Mouse (Mus musculus): ENCODE results near the gene Capsl.

Capsl gene

DNA sequence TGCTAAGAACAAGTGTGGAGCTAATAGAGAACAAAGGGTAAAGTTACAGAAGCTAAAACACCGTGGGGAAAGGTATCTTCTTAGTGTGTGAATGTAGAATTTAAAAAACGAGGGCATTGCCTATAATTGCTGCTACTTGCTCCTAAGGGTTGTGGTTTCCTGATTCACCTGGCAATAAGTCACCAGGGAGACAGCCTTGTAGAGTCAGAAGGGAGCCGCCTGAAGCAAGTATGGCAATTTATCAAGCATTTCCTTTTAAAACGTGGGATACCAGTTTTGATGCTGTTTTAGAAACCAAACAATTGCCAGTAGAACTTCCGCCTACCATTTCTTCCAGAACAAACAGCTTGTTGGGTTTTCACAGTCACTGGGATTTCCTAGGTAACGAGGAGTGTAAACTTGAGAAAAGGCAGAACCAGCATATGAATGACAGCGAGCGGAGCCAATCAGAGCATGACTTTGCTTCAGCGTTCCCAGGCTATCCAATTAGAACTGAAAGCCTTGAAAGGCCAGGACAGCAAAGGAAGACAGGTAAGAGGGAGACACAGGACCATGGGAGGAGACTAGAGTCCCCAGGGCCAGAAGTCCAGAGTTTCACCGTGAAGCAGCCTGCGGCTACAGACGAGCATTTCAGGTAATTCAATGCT is at the start of gene Capsl:
TSS of gene Capsl (plus strand) at position 495 of the 647 bp plus-strand sequence.
- DNase-seq (ENCODE audit: low read depth): peak; percentile 85

DNA sequence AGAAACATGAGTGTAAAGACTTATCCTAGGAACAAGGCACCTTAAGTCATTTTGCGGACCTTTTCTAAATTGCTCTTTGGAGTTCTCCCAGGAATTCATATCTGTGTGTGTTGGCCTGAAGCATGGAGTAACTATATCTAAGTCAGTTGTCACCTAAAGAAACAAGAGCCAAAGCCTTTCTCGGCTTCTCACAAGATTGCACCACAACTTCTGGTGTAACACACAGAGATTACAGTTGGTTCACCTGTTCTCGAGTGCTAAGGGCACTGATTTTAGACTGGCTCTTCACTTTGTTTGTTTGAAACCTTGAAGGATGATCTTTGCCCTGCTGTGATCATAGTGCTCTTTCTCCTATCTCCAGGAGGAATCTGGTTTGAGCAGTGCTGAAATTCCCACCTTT is 26.4 kb upstream of the Capsl start:
- no peak for DNase-seq (ENCODE audit: low read depth)

GRCm38 (mm10) chr15:9421163-9421562 is 14.7 kb upstream of the Capsl start:
- no peak for DNase-seq (ENCODE audit: low read depth)

- DNase-seq (ENCODE audit: low read depth): no peak
Measured at GRCm38 (mm10) chr15:9427849-9428248, 8.0 kb upstream of the Capsl start.

DNA sequence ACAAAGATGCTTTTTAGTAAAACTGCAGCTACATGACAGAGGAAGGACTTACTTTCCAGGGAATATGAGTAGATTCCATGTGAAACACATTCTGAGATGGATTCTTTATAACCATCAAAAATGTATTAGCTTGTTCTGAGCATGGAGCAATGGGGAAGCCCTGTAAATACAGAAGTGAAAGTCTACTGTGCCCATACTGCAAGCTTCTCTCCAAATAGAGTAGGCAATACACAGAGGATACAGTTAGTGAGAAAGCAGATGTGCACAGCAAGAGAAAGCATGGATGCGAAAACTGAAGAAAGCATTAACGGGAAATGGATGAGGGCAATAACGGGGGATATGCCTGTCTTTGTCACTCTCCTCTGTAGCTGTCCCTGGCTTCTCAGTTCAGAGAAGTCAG is 6.0 kb upstream of the Capsl start:
- no peak for DNase-seq (ENCODE audit: low read depth)

DNA sequence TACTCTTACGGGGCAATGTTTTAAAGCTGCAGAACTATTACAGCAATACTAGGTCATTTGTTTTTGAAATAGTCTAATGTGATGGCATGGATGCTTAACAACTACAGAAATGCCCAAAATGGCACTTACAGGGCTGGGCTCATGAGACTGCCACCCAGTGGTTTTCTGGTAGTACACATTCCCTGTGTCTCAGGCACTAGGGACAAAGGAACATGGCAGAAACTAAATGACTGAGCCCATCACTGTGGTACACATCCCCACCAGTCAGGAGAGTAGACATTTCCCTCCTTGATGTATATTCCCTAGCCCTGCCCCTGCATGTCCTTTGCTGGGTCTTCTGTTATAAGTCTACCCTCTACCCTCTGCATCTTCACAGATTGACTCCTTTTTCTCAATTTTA is 16.2 kb downstream of the Capsl start:
- DNase-seq (ENCODE audit: low read depth): no peak

GRCm38 (mm10) chr15:9452842-9453241 is 17.0 kb downstream of the Capsl start:
- no peak for DNase-seq (ENCODE audit: low read depth)

DNA sequence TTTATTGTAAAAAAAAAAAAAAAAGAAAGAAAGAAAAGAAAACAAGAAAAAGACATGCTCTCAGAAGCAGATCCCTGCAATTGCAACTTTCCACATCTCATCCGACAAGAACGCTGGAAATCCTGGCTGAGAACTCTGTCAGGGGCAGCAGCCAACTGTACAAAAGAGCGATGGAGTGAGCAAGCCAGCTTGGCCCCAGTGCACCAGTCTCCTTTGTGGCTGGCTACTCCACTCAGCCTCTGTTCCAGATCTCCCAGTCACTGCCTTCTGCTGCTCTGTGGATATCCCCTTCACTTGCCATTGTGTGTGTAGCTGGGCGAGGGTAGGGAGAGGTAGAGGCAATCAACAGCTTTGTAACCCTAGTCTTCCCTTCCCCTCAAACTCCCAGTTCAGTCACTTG is 18.4 kb downstream of the Capsl start:
- no peak for DNase-seq (ENCODE audit: low read depth)

DNA sequence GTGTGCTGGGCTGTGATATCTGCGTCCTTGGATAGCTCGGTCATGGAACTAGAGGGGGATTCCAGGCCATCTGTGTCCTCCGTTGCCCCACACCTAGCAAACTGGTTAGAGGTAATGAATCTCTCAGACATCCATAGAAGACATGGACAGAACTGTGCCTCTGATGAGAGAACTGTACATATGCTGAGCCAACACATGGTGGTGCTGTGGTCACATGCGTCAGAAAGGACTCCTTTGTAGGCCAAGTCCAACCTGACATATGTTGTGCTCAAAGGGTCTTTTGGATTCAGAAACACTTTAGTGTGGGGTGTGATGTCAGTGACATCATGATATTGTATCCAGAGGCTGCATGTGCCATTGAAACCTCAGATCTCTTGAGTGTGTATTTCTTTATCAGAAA is 19.4 kb downstream of the Capsl start:
- DNase-seq (ENCODE audit: low read depth): peak; percentile 85

GRCm38 (mm10) chr15:9463521-9464027 is 27.7 kb downstream of the Capsl start:
- DNase-seq (ENCODE audit: low read depth): peak; percentile 43

GRCm38 (mm10) chr15:9464039-9464438 is 28.2 kb downstream of the Capsl start:
- no peak for DNase-seq (ENCODE audit: low read depth)

DNA sequence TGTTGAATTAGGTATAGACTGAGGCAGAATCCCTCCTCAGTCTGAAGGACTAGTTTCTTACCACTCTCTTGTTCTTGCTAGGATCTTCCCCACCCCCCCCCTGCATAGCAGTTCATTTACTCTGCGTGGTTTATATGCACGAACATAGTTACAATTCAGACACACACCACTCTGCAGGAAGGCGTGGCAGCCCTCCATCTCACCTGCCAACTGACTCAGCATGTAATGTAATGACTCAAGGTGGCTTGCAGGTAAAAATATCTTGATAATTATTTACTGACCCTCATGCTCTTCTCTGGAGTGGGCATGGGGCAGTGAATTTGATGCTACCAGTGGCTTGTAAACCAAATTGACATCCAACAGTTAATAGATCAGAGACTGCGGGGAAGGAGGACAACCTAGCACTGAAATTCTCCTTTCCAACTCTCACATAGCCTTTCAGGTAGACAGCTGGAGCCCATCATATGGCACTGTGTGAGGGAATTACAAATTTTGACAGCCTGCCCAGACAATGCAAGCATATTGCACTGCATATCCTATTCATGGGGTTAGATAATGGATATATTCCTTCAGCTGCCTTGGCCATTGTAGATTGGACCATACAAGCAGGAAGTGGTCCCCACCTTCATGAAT is 35.3 kb downstream of the Capsl start:
- DNase-seq (ENCODE audit: low read depth): no peak

- DNase-seq (ENCODE audit: low read depth): peak; percentile 56
Measured at GRCm38 (mm10) chr15:9472167-9472566, 36.3 kb downstream of the Capsl start.

- no peak for DNase-seq (ENCODE audit: low read depth)
Measured at GRCm38 (mm10) chr15:9472618-9473017, 36.8 kb downstream of the Capsl start.

GRCm38 (mm10) chr15:9473188-9473587 is 37.4 kb downstream of the Capsl start:
- DNase-seq (ENCODE audit: low read depth): no peak

DNA sequence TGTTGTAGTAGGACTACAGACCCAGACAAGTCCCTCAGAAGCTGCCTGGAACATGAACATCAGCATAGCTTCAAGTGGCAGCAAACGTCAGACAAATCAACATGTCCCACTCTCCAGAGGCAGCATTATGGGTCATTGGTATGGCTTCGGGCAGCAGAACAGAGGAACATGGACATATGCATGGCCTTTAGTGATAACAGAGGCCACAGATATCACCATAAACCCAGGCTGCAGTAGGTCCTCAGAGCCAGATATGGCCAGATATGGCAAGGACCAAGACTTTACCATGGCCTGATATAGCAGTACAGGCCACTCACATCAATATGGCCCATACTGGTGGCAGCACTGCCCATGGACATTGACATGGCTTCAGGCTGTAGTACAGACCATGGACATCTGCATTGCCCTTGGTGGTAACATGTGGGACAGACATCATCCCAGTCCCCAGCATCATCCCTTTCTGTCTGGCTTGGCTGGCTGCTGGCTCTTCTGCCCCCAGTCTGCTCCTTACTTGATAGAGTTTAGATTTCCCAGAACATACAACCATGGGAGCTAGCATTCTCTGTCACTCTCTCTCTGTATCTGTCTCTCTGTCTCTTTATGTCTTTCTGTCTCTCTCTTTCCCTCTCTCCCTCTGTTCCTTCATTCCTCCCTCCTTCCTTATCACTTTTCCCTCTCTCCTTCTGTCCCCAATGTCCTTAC is 53.7 kb downstream of the Capsl start:
- no peak for DNase-seq (ENCODE audit: low read depth)

GRCm38 (mm10) chr15:9492077-9492476 is 56.2 kb downstream of the Capsl start:
- DNase-seq (ENCODE audit: low read depth): no peak
